Mouse (Mus musculus) heart, embryonic 15.5 days (tissue): ENCODE results near the gene Znrf3. TPM values are rescaled to one million over a fixed set of nuclear protein-coding genes. Genes with fewer than 3 reads are reported as not detected.

ENCODE experiments used
- ATAC-seq: fragments of 200-750 bp; cut with Nextera tagmentation; replicated peaks from 2 replicates; pipeline ENCODE4 v1.8.0; 2017; ENCODE audit warnings: low read depth, moderate TSS enrichment; ENCODE audit not compliant: insufficient number of reproducible peaks, insufficient read depth, low FRiP score
- H3K27ac ChIP-seq: fragments of 300-500 bp; sonication (generic); 2 replicates; pipeline ENCODE4 v1.5.1; 2015; ENCODE audit warnings: mild to moderate bottlenecking, inconsistent platforms
- H3K27me3 ChIP-seq: fragments of 300-500 bp; sonication (generic); 2 replicates; pipeline ENCODE4 v1.6.1; 2015; ENCODE audit warnings: inconsistent platforms
- H3K36me3 ChIP-seq: fragments of 300-500 bp; sonication (generic); 2 replicates; pipeline ENCODE4 v1.6.1; 2015; ENCODE audit warnings: mild to moderate bottlenecking, inconsistent platforms
- H3K4me1 ChIP-seq: fragments of 300-500 bp; sonication (generic); replicated peaks from 2 replicates; pipeline ENCODE4 v1.6.1; 2015; ENCODE audit warnings: inconsistent platforms
- H3K4me2 ChIP-seq: fragments of 300-500 bp; sonication (generic); 2 replicates; pipeline ENCODE4 v1.6.1; 2015; ENCODE audit warnings: inconsistent platforms, mild to moderate bottlenecking, moderate library complexity
- H3K4me3 ChIP-seq: fragments of 300-500 bp; sonication (generic); 2 replicates; pipeline ENCODE4 v1.5.1; 2015; ENCODE audit warnings: mild to moderate bottlenecking, inconsistent platforms
- H3K9ac ChIP-seq: fragments of 300-500 bp; sonication (generic); 2 replicates; pipeline ENCODE4 v1.6.1; 2015; ENCODE audit warnings: mild to moderate bottlenecking, inconsistent platforms
- H3K9me3 ChIP-seq: fragments of 300-500 bp; sonication (generic); replicated peaks from 2 replicates; pipeline ENCODE4 v1.6.1; 2016; ENCODE audit warnings: inconsistent platforms
- WGBS: fragments of 180-500 bp; shearing (Covaris S2); methylation state at CpG from one replicate; pipeline ENCODE4 v1.1.7; 2015; ENCODE audit warnings: mixed read lengths; 5-methylcytosine and 5-hydroxymethylcytosine counted together
- polyA plus RNA-seq: library from polyadenylated mRNA; unstranded; fragments of >200 nt; fragmentation: Nextera tagmentation; extraction: Ambion mirVana; gene quantifications from 2 replicates; pipeline ENCODE4 v1.2.1, GENCODE M21; 2015

The Znrf3 gene
- polyA plus RNA-seq, 1 experiment from 2014 or later: 6.5 TPM

DNA sequence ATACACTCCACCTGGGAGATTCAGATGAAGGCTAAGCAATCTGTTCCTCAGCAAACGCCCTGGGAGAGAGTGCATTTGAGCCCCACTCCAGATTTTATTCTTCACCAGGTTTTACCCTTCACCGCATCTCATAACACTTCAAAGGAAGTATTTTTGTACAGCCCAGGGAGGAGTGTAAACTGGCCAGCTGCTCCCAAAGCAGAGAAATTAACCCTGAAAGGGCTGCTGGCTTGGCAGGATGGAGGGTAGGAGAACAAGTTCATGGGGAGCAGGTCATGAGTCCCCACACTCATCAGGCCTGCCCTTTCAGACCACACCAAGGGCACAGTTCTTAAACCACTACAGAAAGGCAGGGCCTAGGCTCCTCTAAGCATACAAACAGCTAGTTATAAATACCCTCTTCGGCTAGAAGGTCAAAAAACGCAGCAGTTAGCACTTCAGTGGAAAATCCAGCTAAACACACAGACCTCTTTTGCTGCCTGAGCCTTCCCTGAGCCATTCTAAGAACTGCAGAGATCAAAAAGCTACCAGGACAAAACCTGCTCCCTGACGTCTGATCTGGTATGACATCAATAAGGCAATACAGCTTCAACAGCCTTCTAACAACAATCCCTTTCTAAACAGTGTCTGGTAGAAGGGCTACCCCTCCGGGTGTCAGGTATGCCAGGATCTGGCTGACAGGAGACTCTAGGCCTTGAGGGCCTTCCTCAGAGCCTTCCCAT lies 28.9 kb downstream of the Znrf3 start:
- H3K27ac ChIP-seq: peak overlapping the region; percentile 92
- peak overlapping the region; percentile 47 for H3K4me2 ChIP-seq
- peak overlapping the region; percentile 20; the same call in 1 of the 2 replicates for H3K9ac ChIP-seq
- peaks cover 57% of the 10 kb centered on the region for H3K4me1 ChIP-seq
- no peaks in the 10 kb centered on the region for H3K36me3 ChIP-seq
- no peaks in the 10 kb centered on the region for H3K9me3 ChIP-seq
- peak; percentile 64; the same call in 1 of the 2 replicates for ATAC-seq
- 14% methylated on average over 6 of the region's 6 CpGs for WGBS
- no peak overlapping the region for H3K4me3 ChIP-seq
- H3K27me3 ChIP-seq: no peaks in the 10 kb centered on the region

GRCm38 (mm10) chr11:5414856-5415616 lies 29.6 kb downstream of the Znrf3 start:
- Histone ChIP-seq H3K9ac (0 out of 2 replicates have a peak overlapping the region, but pooled peaks have one; percentile 20), H3K36me3 (no peaks in the 10 kb centered on the region), H3K4me1 (peaks cover 54% of the 10 kb centered on the region), H3K4me3 (no peak overlapping the region), H3K27me3 (no peaks in the 10 kb centered on the region), H3K9me3 (no peaks in the 10 kb centered on the region), H3K27ac (peak overlapping the region; percentile 92), H3K4me2 (peak overlapping the region; percentile 47)
- ATAC-seq: no peak
- 38% methylated on average over 2 of the region's 2 CpGs for WGBS

DNA sequence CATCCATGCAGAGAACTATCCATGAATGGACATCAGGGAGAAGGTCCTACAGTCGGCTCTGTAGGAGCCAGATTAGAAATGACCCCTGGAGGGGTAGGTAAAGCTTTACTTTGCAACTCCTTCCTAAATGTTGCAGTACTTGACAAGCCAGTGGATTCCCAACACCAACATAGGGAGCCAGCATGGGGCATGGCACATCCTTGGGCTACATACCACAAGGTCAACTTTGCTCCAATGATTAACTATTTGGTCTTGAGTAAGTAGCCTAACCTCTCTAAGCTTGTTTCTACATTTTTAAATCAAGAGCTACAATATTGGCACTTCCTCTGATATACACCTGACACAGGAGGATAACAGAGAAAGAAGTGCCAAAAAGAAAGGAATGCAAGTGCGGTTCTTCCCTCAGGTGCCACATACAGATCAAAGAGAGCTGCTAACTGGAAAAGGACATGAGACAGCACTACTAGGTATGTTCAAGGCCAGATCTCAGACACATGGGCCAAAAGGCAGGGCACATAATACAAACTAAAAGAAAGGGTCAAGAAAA lies 31.9 kb downstream of the Znrf3 start:
- H3K27me3 ChIP-seq: no peaks in the 10 kb centered on the region
- H3K4me2 ChIP-seq: no peak overlapping the region
- ATAC-seq: no peak
- no peak overlapping the region for H3K9ac ChIP-seq
- WGBS: 61% methylated on average over 2 of the region's 2 CpGs
- H3K4me1 ChIP-seq: peaks cover 54% of the 10 kb centered on the region
- H3K27ac ChIP-seq: no peak overlapping the region
- no peaks in the 10 kb centered on the region for H3K36me3 ChIP-seq
- no peak overlapping the region for H3K4me3 ChIP-seq
- H3K9me3 ChIP-seq: no peaks in the 10 kb centered on the region

GRCm38 (mm10) chr11:5411577-5411976 lies 33.1 kb downstream of the Znrf3 start:
- ATAC-seq: peak; percentile 53; the same call in 1 of the 2 replicates

GRCm38 (mm10) chr11:5404180-5404579 lies 40.5 kb downstream of the Znrf3 start:
- WGBS: 69% methylated on average over 2 of the region's 2 CpGs
- no peak overlapping the region for H3K27ac ChIP-seq

More at GRCm38 (mm10) chr11:5411577-5411976, 33.1 kb downstream of the Znrf3 start:
- Histone ChIP-seq H3K4me1 (peaks cover 47% of the 10 kb centered on the region), H3K4me2 (peak overlapping the region; percentile 13; the same call in 1 of the 2 replicates), H3K36me3 (no peaks in the 10 kb centered on the region), H3K4me3 (no peak overlapping the region), H3K9ac (no peak overlapping the region), H3K9me3 (no peaks in the 10 kb centered on the region), H3K27ac (no peak overlapping the region; the same call in 1 of the 2 replicates), H3K27me3 (no peaks in the 10 kb centered on the region)
- WGBS: 43% methylated on average over 9 of the region's 9 CpGs

DNA sequence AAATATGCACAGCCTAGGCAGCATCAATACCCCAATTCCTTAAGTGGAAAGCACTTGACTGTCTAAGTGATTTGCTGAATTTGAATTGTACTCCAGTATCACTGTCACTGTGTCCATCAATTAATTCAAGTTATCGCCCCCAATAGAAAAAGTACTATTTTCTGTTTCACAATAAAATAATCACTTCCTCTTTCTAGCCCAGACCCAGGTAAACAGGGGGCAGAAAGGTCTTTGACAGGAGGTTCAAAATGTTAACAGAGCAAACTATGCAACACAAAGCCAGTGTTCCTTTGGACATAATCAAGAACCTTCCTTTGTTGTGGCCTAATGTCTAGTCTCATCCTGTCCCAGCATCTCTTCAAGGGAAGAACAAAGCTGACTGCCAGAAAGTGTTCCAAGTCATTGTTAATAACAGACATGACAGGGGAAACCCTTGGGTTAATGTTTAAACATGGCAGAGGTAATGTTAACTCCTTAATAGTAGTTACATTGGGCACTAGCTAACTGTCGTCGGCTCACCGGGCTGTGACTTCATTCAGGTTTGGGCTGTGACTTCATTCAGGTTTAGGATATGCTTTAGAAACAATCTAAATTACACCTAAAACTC lies 42.4 kb downstream of the Znrf3 start:
- Histone ChIP-seq H3K4me3 (no peak overlapping the region), H3K9ac (no peak overlapping the region), H3K9me3 (no peaks in the 10 kb centered on the region), H3K36me3 (no peaks in the 10 kb centered on the region), H3K4me1 (peaks cover 6% of the 10 kb centered on the region), H3K27me3 (no peaks in the 10 kb centered on the region), H3K27ac (no peak overlapping the region), H3K4me2 (no peak overlapping the region)
- no peak for ATAC-seq
- 81% methylated on average over 4 of the region's 4 CpGs for WGBS

More at GRCm38 (mm10) chr11:5404180-5404579, 40.5 kb downstream of the Znrf3 start:
- H3K4me2 ChIP-seq: no peak overlapping the region
- no peaks in the 10 kb centered on the region for H3K36me3 ChIP-seq
- no peak overlapping the region for H3K9ac ChIP-seq
- no peaks in the 10 kb centered on the region for H3K27me3 ChIP-seq
- no peaks in the 10 kb centered on the region for H3K9me3 ChIP-seq
- ATAC-seq: no peak
- peaks cover 6% of the 10 kb centered on the region for H3K4me1 ChIP-seq
- H3K4me3 ChIP-seq: no peak overlapping the region

DNA sequence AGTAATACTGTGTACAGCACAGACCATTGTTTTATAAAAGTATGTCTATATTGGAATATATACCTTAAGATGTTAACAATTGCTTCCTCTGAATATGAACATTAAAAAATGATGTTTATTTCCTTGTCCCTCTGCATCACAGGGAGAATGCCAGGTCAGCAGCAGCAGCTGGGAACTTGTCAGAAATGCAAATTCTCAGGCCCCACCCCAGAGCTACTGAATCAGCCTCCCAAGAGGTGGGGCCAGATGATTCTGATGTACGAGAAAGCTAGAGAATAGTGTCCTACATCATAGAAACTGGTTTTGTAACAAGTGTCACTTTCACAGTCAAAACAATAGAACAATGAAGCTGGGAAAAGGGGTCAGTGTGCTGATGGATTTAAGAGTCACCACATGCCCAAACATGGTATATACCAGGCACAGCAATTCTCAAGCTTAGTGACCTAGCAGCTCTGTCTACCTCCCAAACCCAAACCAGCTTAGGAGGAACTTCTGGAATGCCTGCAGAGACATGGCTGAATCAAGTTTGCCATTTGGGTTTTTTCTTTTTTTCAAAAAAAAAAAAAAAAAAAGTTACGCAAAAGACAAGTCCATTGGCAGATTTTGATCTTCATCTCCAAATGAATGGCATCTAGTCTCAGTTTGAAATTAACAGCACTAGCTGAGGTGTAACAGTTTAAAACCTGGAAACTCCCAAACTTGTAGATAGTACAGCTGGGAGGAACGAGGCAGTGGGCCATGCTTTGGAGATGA lies 46.2 kb downstream of the Znrf3 start:
- H3K4me1 ChIP-seq: no peaks in the 10 kb centered on the region; the same call in 1 of the 2 replicates
- no peak overlapping the region for H3K4me2 ChIP-seq
- no peak overlapping the region for H3K4me3 ChIP-seq
- H3K36me3 ChIP-seq: no peaks in the 10 kb centered on the region
- H3K27me3 ChIP-seq: no peaks in the 10 kb centered on the region
- 65% methylated on average over 3 of the region's 3 CpGs for WGBS
- H3K9me3 ChIP-seq: no peaks in the 10 kb centered on the region
- H3K9ac ChIP-seq: no peak overlapping the region
- ATAC-seq: no peak
- H3K27ac ChIP-seq: no peak overlapping the region

GRCm38 (mm10) chr11:5390969-5391831 lies 53.4 kb downstream of the Znrf3 start:
- no peak overlapping the region for H3K4me3 ChIP-seq
- H3K4me2 ChIP-seq: no peak overlapping the region
- no peak overlapping the region for H3K27ac ChIP-seq
- ATAC-seq: no peak
- no peaks in the 10 kb centered on the region for H3K9me3 ChIP-seq
- H3K36me3 ChIP-seq: no peaks in the 10 kb centered on the region
- WGBS: 43% methylated on average over 4 of the region's 4 CpGs
- no peak overlapping the region for H3K9ac ChIP-seq
- no peaks in the 10 kb centered on the region for H3K27me3 ChIP-seq
- H3K4me1 ChIP-seq: peaks cover 4% of the 10 kb centered on the region

- Histone ChIP-seq H3K36me3 (no peaks in the 10 kb centered on the region), H3K4me2 (no peak overlapping the region), H3K4me1 (peaks cover 16% of the 10 kb centered on the region), H3K9ac (no peak overlapping the region), H3K27ac (no peak overlapping the region), H3K4me3 (no peak overlapping the region), H3K9me3 (no peaks in the 10 kb centered on the region), H3K27me3 (no peaks in the 10 kb centered on the region)
- 73% methylated on average over 2 of the region's 2 CpGs for WGBS
- ATAC-seq: no peak
Observed at GRCm38 (mm10) chr11:5382652-5383051, 62.0 kb downstream of the Znrf3 start.

- Histone ChIP-seq H3K27me3 (no peaks in the 10 kb centered on the region), H3K4me3 (no peak overlapping the region), H3K9ac (no peak overlapping the region), H3K4me2 (no peak overlapping the region), H3K27ac (peak overlapping the region; percentile 29), H3K36me3 (no peaks in the 10 kb centered on the region), H3K4me1 (peaks cover 25% of the 10 kb centered on the region), H3K9me3 (no peaks in the 10 kb centered on the region)
- ATAC-seq: no peak
- WGBS: 51% methylated on average over 5 of the region's 5 CpGs
Observed at GRCm38 (mm10) chr11:5381226-5381625, 63.4 kb downstream of the Znrf3 start.
